Mouse (Mus musculus) heart, postnatal 4 days (tissue): Measurements from ENCODE around the gene Olfr123. TPM values are rescaled to one million over a fixed set of nuclear protein-coding genes. Genes with fewer than 3 reads are reported as not detected.

Source experiments
- DNase-seq: peaks from one replicate; pipeline ENCODE4 v3.0.0; 2021
- total RNA-seq, 2 experiments: library from RNA; stranded (reverse); gene quantifications; 2 replicates each; pipeline ENCODE4 v1.2.3; 2021

The Olfr123 gene
- not detected for total RNA-seq

DNA sequence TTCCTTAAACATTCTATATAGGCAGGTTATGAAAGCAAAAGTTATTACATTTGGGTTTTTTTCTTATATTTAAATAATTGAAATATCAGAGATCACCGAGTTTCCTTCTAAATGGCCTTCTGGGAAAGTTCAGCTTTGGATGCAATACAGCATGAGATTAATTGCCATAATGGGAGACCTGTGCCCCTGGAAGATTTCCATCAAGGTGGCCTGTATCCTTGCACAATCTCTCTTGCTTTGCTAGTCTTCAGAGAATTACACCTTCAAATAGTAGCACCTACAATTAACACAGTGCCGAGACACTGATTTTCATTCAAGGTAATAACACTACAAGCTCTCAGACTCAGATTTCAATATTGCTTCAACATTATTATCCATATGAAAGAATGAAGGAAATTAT, at the start of gene Olfr123:
Olfr123 (plus strand) TSS at position 301 of the 400 bp plus-strand sequence.
- DNase-seq = no peak

DNA sequence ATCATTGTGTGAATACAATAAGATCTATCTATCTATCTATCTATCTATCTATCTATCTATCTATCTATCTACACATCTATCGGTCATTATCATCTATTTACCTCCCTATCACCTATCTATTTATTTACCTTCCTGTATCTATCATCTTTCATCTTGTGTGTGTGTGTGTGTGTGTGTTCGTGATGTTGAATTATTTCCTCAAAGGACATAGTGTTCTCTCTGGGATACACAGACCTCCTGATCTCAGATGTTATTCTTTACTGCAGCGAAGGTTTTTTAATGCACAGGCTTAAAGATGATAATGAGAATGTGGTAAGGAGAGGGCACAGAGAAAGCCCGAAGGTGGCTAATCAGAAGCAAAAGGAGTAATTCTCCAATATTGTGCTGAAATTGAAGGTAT, 25.0 kb upstream of the Olfr123 start, which contains the start of gene Olfr122:
Olfr122 (plus strand) TSS at position 301 of the 400 bp plus-strand sequence.
- DNase-seq = no peak

DNA sequence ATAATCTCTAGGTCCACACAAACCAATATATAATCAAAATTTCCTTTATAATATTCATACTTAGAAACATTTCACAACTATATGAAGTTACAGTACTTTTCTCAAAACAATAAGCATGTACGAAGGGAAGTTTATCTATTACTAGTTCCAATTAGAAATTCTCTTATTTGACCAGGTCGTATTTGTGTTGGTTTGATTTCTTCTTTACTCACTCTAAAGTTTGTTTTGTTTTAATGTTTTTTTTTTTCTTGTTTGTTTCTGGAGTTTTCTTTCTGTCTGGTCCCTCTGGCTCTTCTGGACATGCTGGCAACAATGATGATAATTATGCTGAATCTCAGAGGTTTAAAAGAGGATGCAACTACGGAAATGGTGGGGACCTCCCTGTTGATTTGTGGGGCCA, 6.3 kb downstream of the Olfr123 start, which contains the start of gene Olfr124:
Olfr124 (plus strand) TSS at position 301 of the 400 bp plus-strand sequence.
- DNase-seq = no peak

DNA sequence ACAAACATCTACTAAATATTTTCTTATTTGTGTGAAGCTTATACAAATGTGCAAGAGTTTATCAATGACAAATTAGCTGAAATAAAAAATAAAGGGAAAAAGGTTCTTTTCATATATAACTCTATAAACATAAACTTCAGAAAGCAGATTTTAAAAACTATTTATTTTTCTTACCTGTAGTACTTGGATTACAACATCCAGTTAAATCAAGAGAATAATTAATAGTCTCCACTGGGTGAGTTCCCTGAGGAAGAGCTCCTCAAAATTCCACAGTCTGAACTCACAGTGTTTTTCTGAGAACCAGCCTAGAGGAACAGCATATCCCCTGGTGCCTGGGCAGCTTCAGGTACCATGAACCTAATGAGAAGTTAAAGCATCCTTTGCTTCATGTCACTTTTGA, 39.3 kb downstream of the Olfr123 start, which contains the start of gene Olfr125:
Olfr125 (plus strand) TSS at position 301 of the 400 bp plus-strand sequence.
- no peak for DNase-seq

DNA sequence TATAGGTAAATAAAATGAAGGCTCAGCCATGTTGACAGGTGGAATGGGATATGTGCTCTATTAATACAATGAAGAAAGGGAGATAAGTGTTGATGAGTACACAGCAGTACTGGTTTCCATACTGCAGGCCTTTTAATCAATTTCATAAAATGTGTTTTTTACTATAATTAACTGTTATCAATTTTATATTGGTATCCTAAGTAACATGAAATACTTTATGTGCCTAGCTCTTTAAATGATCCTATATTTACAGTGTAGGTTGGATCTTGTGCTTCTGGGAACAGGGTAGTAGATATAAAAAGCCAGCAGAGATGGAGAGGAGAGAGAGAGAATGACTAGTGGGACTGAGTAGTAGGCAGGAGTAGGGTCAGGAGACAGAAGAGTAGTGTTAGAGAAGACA, 53.9 kb downstream of the Olfr123 start, which contains the start of gene Olfr126:
Olfr126 (plus strand) TSS at position 301 of the 400 bp plus-strand sequence.
- no peak for DNase-seq

Other genes starting within 250 kb of the Olfr123 start
- not detected for gene Olfr112, start 224.1 kb upstream of the Olfr123 start, total RNA-seq
- not detected for gene Olfr113, start 215.9 kb upstream of the Olfr123 start, total RNA-seq
- gene Olfr114, start 200.8 kb upstream of the Olfr123 start, total RNA-seq = not detected
- gene Olfr115, start 166.4 kb upstream of the Olfr123 start, total RNA-seq = not detected
- gene Olfr116, start 166.3 kb upstream of the Olfr123 start, total RNA-seq = not detected
- not detected for gene Olfr117, start 129.7 kb upstream of the Olfr123 start, total RNA-seq
- not detected for gene Olfr118, start 126.5 kb upstream of the Olfr123 start, total RNA-seq
- not detected for gene Olfr119, start 97.0 kb upstream of the Olfr123 start, total RNA-seq
- not detected for gene Olfr120, start 71.7 kb upstream of the Olfr123 start, total RNA-seq
- gene Olfr121, start 44.7 kb upstream of the Olfr123 start, total RNA-seq = not detected
- gene Olfr122, start 24.9 kb upstream of the Olfr123 start, total RNA-seq = not detected
- not detected for gene Olfr124, start 6.4 kb downstream of the Olfr123 start, total RNA-seq
- not detected for gene Olfr125, start 39.4 kb downstream of the Olfr123 start, total RNA-seq
- gene Olfr126, start 54.0 kb downstream of the Olfr123 start, total RNA-seq = not detected
- gene Olfr127, start 106.9 kb downstream of the Olfr123 start, total RNA-seq = not detected
- gene Olfr128, start 127.0 kb downstream of the Olfr123 start, total RNA-seq = not detected
- gene Olfr761, start 159.6 kb downstream of the Olfr123 start, total RNA-seq = not detected